Mouse (Mus musculus): Measurements from ENCODE around the gene Fsd2. TPM values are rescaled to one million over a fixed set of nuclear protein-coding genes. Genes with fewer than 3 reads are reported as not detected.

The Fsd2 gene
- polyA plus RNA-seq, 1 experiment from 2014 or later: 0.04 TPM

DNA sequence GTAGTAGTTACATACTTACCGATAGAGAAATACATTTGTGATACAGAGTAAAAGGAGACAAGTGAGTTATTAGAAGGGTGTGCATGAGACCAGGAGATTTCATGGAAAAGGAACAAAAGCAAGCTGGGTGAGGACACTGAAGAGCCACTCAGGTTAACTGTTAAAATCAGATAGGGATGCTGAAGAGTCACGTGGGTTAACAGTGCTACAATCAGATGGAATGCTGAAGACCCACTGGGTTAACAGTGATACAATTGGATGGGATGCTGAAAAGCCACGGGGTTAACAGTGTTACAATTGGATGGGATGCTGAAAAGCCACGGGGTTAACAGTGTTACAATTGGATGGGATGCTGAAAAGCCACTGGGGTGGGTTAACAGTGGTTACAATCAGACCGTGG lies 38.2 kb upstream of the Fsd2 start:
- Histone ChIP-seq H3K4me3 (replicated peaks; ENCODE audit: low read depth, low read length) (no peak overlapping the region), H3K27ac (no peak overlapping the region), H3K4me2 (ENCODE audit: low read length) (no peak overlapping the region), H3K27me3 (ENCODE audit: insufficient read depth, low read length) (no peaks in the 10 kb centered on the region), H3K9ac (ENCODE audit: low read depth, low read length) (no peak overlapping the region), H3K4me1 (replicated peaks; ENCODE audit: insufficient read depth, low read length) (no peaks in the 10 kb centered on the region), H3K36me3 (ENCODE audit: insufficient read depth, low read length) (no peaks in the 10 kb centered on the region), H3K9me3 (replicated peaks; ENCODE audit: low read length) (no peaks in the 10 kb centered on the region)
- WGBS: 83% methylated on average over 5 of the region's 5 CpGs
- no peak for TF ChIP-seq CTCF (IDR thresholded peaks at IDR 0.05; ENCODE audit: low read depth)
- no peak for ATAC-seq (replicated peaks; ENCODE audit: low FRiP score, low read depth)
- DNase-seq (ENCODE audit: low spot score): no peak

GRCm38 (mm10) chr7:81599379-81600280 lies 32.9 kb upstream of the Fsd2 start:
- ATAC-seq (replicated peaks; ENCODE audit: low FRiP score, low read depth) (no peak), DNase-seq (ENCODE audit: low spot score) (no peak)
- H3K27ac ChIP-seq: no peak overlapping the region
- no peaks in the 10 kb centered on the region for H3K27me3 ChIP-seq (ENCODE audit: insufficient read depth, low read length)
- no peak for TF ChIP-seq CTCF (IDR thresholded peaks at IDR 0.05; ENCODE audit: low read depth)
- H3K36me3 ChIP-seq (ENCODE audit: insufficient read depth, low read length): peaks cover 19% of the 10 kb centered on the region
- H3K4me1 ChIP-seq (replicated peaks; ENCODE audit: insufficient read depth, low read length): no peaks in the 10 kb centered on the region
- 59% methylated on average over 8 of the region's 8 CpGs for WGBS
- H3K4me3 ChIP-seq (replicated peaks; ENCODE audit: low read depth, low read length): no peak overlapping the region
- no peak overlapping the region for H3K9ac ChIP-seq (ENCODE audit: low read depth, low read length)
- no peaks in the 10 kb centered on the region for H3K9me3 ChIP-seq (replicated peaks; ENCODE audit: low read length)
- H3K4me2 ChIP-seq (ENCODE audit: low read length): no peak overlapping the region

GRCm38 (mm10) chr7:81597660-81598059 lies 30.9 kb upstream of the Fsd2 start:
- Histone ChIP-seq H3K4me1 (replicated peaks; ENCODE audit: insufficient read depth, low read length) (no peaks in the 10 kb centered on the region), H3K9me3 (replicated peaks; ENCODE audit: low read length) (no peaks in the 10 kb centered on the region), H3K4me3 (replicated peaks; ENCODE audit: low read depth, low read length) (no peak overlapping the region), H3K9ac (ENCODE audit: low read depth, low read length) (no peak overlapping the region), H3K36me3 (ENCODE audit: insufficient read depth, low read length) (peaks cover 21% of the 10 kb centered on the region), H3K27me3 (ENCODE audit: insufficient read depth, low read length) (no peaks in the 10 kb centered on the region), H3K4me2 (ENCODE audit: low read length) (no peak overlapping the region), H3K27ac (no peak overlapping the region)
- no peak for DNase-seq (ENCODE audit: low spot score)
- 100% methylated on average over 1 of the region's 1 CpGs for whole genome bisulfite sequencing
- TF ChIP-seq CTCF (IDR thresholded peaks at IDR 0.05; ENCODE audit: low read depth): no peak
- no peak for ATAC-seq (replicated peaks; ENCODE audit: low FRiP score, low read depth)

DNA sequence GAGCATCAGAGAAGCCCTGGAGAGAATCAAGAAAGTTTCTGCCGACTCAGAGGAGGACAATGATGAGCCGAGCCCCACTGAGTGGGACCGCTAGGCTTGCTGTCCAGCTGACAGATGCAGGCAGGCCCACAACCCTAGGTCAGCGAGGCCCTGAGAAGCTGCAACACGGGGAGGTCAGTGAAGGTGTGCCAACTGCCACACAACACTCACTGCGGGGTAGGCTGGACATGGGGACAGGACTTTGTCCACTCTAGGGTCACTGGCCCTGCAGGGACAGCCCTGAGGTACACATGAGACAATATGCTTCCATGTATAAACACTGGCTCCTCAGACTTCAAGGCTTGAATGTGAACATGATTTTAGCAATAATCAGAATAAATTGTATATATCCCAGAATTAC lies 29.3 kb upstream of the Fsd2 start:
- Histone ChIP-seq H3K9me3 (replicated peaks; ENCODE audit: low read length) (no peaks in the 10 kb centered on the region), H3K27me3 (ENCODE audit: insufficient read depth, low read length) (no peaks in the 10 kb centered on the region), H3K4me3 (replicated peaks; ENCODE audit: low read depth, low read length) (no peak overlapping the region), H3K36me3 (ENCODE audit: insufficient read depth, low read length) (peaks cover 32% of the 10 kb centered on the region), H3K4me2 (ENCODE audit: low read length) (no peak overlapping the region), H3K4me1 (replicated peaks; ENCODE audit: insufficient read depth, low read length) (no peaks in the 10 kb centered on the region), H3K9ac (ENCODE audit: low read depth, low read length) (no peak overlapping the region), H3K27ac (no peak overlapping the region)
- no peak for TF ChIP-seq CTCF (IDR thresholded peaks at IDR 0.05; ENCODE audit: low read depth)
- WGBS: 83% methylated on average over 6 of the region's 6 CpGs
- DNase-seq (ENCODE audit: low spot score) (no peak), ATAC-seq (replicated peaks; ENCODE audit: low FRiP score, low read depth) (no peak)

DNA sequence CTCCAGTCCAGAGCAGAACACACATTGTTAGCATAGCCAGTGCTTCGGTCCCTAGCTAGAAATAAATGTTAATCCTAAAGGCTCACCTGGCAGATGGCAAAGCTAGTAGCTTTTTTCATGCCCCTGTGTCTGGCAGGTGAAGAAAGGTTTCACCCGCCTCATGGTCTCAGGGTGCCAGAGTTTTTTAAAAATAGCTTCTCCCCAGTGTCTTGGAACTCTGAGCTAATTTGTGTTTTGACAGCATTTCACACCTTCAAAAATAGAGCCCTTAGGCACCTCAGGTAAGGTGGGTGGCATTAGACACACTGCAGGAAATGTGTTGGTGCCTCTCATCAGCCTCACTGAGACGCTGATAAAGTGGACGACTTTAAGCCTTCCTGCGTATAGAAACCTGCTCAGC lies 28.3 kb upstream of the Fsd2 start:
- Histone ChIP-seq H3K36me3 (ENCODE audit: insufficient read depth, low read length) (peaks cover 37% of the 10 kb centered on the region), H3K27me3 (ENCODE audit: insufficient read depth, low read length) (no peaks in the 10 kb centered on the region), H3K9me3 (replicated peaks; ENCODE audit: low read length) (no peaks in the 10 kb centered on the region), H3K9ac (ENCODE audit: low read depth, low read length) (no peak overlapping the region), H3K4me3 (replicated peaks; ENCODE audit: low read depth, low read length) (no peak overlapping the region), H3K4me1 (replicated peaks; ENCODE audit: insufficient read depth, low read length) (no peaks in the 10 kb centered on the region), H3K4me2 (ENCODE audit: low read length) (no peak overlapping the region), H3K27ac (no peak overlapping the region)
- no peak for ATAC-seq (replicated peaks; ENCODE audit: low FRiP score, low read depth)
- no peak for TF ChIP-seq CTCF (IDR thresholded peaks at IDR 0.05; ENCODE audit: low read depth)
- DNase-seq (ENCODE audit: low spot score): no peak
- WGBS: 90% methylated on average over 5 of the region's 5 CpGs

DNA sequence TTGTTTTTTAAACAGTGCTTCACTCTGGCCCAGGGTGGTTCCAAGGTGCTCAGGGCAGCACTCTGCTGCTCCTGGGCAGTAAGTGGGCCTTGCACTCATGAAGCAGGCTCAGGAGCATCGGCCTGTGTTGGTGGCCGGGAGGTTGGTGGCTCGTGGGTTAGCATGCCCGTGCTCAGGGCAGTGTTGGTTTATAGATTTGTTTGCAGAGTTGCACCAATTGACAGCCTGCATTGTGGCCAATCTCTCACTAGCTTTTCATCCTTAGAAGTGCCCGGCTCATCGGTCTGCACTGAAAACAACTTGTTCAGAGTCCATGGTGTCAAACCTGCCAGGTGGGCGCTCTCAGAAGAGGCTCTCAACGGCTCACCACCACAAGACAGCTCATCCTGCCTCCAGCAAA lies 26.6 kb upstream of the Fsd2 start:
- Histone ChIP-seq H3K36me3 (ENCODE audit: insufficient read depth, low read length) (peaks cover 37% of the 10 kb centered on the region), H3K4me2 (ENCODE audit: low read length) (no peak overlapping the region), H3K27ac (no peak overlapping the region), H3K9ac (ENCODE audit: low read depth, low read length) (no peak overlapping the region), H3K4me3 (replicated peaks; ENCODE audit: low read depth, low read length) (no peak overlapping the region), H3K9me3 (replicated peaks; ENCODE audit: low read length) (no peaks in the 10 kb centered on the region), H3K4me1 (replicated peaks; ENCODE audit: insufficient read depth, low read length) (no peaks in the 10 kb centered on the region), H3K27me3 (ENCODE audit: insufficient read depth, low read length) (no peaks in the 10 kb centered on the region)
- no peak for DNase-seq (ENCODE audit: low spot score)
- no peak for TF ChIP-seq CTCF (IDR thresholded peaks at IDR 0.05; ENCODE audit: low read depth)
- ATAC-seq (replicated peaks; ENCODE audit: low FRiP score, low read depth): no peak
- WGBS: 85% methylated on average over 8 of the region's 8 CpGs
